Mouse (Mus musculus): Measurements from ENCODE around the gene Cpeb3.
A peak's percentile ranks its signal among the peaks of the same experiment; 100 is the strongest.
"Not testable (repeated sequence)": the region's sequence is repeated elsewhere in the genome, so short reads cannot be mapped to it uniquely, and the experiment has no call there.

Gene Cpeb3

GRCm38 (mm10) chr19:37088043-37088748 lies 120.2 kb downstream of the Cpeb3 start:
- no peak for DNase-seq (ENCODE audit: low spot score in 2 of 2)

DNA sequence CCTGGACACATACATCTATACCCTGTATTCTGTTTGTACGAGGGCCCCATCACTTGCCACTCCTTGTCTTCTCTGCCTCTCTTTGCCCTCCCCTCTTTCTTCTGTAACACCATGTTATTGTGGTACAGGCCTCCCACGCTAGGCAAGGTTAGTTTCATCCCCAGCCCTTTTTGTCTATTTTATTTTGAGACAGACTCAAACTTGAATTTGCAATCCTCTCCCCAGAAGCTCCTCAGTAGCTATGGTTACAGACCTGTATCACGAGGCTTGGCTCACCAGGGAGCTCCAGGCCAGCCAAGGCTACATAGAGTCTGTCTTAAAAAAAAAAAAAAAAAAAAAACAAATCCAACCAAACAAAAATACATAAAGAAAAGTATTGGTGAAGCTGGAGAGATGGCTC lies 123.9 kb downstream of the Cpeb3 start:
- no peak for DNase-seq (ENCODE audit: low spot score in 2 of 2)

GRCm38 (mm10) chr19:37081467-37081866 lies 126.9 kb downstream of the Cpeb3 start:
- no peak for DNase-seq (ENCODE audit: low spot score in 2 of 2)

DNA sequence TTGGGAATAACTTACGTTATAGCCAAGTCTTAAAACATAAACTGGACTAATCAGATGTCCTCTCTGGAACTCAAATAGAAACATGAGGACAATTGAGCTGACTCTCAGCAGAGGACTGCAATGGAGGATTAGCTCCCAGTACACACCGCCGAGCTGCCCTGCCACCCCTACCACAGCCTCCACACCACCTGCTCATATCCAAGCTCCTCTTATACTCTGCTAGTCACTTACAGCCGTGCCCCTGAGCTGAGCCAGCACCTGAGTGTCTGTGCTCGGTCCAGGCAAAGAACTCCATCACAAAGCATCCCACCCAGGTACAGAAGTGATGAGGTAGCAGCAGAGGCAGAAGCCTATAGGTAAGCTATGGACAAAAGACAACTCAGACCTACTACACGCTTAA lies 129.2 kb downstream of the Cpeb3 start:
- no peak for DNase-seq (ENCODE audit: low spot score in 2 of 2)

DNA sequence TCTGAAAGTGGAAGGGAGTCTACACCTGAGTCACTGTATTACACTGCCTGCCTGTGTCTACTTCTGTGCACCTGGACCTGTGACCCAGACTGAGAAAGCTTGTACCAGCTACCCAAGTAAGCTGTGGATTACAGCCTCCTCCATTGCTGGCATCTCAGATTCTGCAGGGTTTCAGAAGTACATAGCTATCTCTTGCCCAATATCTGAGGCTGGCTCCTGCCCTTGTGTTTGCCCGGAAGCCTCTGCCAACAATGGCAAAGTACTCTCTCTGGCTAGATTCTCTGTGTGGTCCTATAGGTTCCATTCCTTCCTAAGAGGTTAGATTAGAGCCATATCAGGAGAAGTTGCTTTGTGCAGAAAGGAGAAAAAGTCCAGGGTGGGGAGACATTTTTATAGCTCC lies 129.8 kb downstream of the Cpeb3 start:
- no peak for DNase-seq (ENCODE audit: low spot score in 2 of 2)

- DNase-seq (ENCODE audit: low spot score in 2 of 2) = peak; percentile 55 to 65
Measured at GRCm38 (mm10) chr19:37078064-37078463, 130.3 kb downstream of the Cpeb3 start.

DNA sequence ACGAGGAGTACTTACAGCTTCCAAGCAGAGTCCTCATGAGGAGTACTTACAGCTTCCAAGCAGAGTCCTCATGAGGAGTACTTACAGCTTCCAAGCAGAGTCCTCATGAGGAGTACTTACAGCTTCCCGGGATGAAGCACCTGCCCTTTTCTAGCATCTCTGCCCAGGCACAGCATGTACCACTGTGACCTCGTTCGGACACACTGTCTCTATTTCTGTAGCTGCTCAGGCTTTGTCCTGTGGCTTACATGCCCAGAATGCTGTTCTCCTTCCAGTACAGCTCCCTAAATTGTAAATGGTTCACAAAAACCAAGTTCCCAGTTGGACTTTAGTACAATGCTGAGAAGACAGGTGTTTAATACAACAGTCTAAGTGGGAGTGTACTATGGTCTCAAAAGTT lies 131.1 kb downstream of the Cpeb3 start:
- DNase-seq (ENCODE audit: low spot score in 2 of 2) = not testable (repeated sequence)

DNA sequence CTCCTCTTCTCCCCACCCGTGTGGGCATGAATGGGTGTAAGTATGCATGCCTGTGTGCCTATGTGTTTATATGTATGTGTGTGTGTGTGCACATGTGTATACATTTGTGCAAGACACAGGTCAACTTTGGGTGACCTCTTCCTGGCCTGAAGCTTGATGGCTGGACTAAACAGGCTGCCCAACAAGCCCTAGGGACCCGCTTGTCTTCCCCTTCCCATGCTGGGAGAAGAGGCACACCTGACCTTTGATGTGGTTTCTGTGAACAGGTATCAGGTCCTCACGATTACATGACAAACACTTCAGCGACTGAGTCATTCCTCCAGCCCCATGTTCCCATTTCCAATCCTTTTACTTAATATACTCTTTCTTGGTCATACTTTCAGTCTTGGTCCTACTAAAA lies 131.8 kb downstream of the Cpeb3 start:
- no peak for DNase-seq (ENCODE audit: low spot score in 2 of 2)

- no peak for DNase-seq (ENCODE audit: low spot score in 2 of 2)
Measured at GRCm38 (mm10) chr19:37076116-37076515, 132.3 kb downstream of the Cpeb3 start.

DNA sequence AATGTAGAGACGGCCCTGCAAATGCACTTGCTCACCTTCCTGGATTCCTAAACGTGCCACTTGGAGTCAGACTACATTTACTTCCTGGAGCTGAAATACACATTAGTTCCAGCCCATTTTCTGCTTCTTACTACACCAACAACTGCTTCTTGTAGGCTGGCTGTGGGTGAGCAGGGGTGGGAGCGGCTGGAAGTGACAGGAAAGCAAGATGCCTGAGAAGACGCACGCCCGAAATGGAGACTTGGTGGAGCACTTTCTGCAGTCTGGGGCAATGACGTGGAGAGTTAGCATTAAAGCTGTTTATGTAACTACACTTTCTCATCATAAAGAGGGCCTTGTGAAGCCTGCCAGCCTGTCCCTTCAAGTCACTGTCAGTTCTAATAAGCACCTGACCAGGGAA lies 132.7 kb downstream of the Cpeb3 start:
- DNase-seq (ENCODE audit: low spot score in 2 of 2) = peak in 1 of 2 experiments; percentile 68

- DNase-seq (ENCODE audit: low spot score in 2 of 2) = no peak
Measured at GRCm38 (mm10) chr19:37074726-37075125, 133.7 kb downstream of the Cpeb3 start.

GRCm38 (mm10) chr19:37074276-37074675 lies 134.1 kb downstream of the Cpeb3 start:
- DNase-seq (ENCODE audit: low spot score in 2 of 2) = no peak

- DNase-seq (ENCODE audit: low spot score in 2 of 2) = no peak
Measured at GRCm38 (mm10) chr19:37072871-37073629, 135.4 kb downstream of the Cpeb3 start.

DNA sequence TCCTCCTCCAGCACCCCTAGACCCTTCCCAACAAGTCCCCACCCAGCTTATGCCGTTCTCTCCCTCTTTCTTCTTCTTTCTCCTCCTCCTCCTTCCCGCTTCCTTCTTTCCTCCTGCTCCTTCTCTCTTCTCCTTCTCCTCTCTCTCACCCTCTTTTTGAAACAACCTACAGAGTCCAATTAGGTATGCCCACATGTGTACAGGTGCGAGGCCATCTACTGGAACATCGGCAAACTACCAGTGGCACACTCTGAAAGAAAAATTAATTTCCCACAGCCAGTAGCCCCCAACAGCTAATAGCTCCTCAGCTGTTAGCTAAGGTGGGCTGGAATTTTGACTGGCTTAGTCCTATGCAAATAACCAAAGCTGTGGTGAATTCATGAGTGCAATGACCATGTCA lies 139.2 kb downstream of the Cpeb3 start:
- no peak for DNase-seq (ENCODE audit: low spot score in 2 of 2)

DNA sequence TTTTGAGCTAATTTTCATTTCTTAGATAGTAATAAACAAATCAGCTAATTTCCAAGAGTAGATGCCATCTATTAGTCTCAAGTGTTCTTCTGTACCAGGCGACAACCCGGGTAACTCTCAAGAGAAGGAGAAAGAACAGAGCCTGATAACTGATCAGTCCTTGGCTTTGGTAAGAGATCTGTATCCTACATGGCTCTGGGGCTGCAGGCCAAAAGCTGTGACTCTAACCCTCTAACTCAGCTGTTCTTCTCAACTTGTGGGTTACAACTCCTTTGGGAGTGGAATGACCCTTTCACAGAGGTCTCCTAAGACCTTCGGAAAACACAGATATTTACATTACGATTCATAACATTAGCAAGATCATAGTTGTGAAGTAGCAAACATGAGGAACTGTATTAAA lies 148.3 kb downstream of the Cpeb3 start:
- DNase-seq (ENCODE audit: low spot score in 2 of 2) = no peak

DNA sequence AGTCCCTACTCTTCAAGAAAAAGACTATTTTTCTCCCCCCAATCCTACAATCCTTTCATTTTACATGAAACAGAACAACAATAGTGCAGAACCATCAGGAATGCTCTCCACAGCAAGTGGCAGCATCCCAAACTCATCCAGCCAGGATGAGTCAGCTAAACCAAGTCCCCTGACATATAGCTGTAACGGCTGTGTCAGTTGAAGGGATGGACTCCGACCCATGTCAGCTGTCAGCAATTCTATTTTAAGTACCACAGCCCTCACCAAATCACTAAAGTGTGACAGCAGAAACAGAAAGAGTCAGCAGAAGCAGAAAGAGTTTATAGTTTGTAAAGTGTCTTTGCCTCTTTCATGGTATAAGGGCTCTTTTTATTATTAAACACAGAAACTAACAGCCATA lies 148.8 kb downstream of the Cpeb3 start:
- no peak for DNase-seq (ENCODE audit: low spot score in 2 of 2)

DNA sequence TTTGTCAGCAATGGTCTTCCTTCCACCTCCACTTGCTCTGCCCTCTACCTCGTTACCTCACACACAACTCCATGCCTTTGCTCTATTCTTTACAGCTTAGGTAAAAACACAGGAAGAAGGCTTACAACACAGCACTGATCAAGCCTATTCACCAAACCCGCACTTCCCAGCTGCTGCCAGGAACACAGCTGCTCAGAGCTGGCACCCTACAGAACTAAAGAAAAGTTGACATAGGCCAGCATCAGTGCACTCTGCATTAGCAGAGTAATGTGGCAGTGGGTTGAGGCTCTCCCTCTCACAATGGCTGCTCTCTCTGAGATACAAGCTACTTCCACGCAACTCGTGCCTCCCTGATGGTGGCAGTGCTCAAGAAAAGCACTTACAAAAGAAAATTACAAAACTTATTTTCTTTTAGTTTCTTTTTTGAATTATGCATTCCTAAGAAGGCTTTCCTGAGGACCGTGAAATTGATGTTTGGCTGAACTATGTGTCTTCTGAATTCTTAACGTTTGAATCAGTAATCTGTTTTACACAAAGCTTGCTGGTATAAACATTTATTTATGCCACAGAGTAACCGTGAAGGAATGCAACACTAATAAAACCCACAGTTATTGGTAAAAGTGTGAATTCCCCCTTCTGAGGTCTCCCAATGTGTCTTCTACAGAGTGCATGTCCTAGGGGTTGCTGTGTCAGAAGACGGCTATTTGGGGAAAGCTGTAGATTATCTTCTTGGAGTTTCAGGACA lies 151.1 kb downstream of the Cpeb3 start:
- DNase-seq (ENCODE audit: low spot score in 2 of 2) = no peak

- peak in 1 of 2 experiments; percentile 50 for DNase-seq (ENCODE audit: low spot score in 2 of 2)
Measured at GRCm38 (mm10) chr19:37055976-37056556, 152.3 kb downstream of the Cpeb3 start.

DNA sequence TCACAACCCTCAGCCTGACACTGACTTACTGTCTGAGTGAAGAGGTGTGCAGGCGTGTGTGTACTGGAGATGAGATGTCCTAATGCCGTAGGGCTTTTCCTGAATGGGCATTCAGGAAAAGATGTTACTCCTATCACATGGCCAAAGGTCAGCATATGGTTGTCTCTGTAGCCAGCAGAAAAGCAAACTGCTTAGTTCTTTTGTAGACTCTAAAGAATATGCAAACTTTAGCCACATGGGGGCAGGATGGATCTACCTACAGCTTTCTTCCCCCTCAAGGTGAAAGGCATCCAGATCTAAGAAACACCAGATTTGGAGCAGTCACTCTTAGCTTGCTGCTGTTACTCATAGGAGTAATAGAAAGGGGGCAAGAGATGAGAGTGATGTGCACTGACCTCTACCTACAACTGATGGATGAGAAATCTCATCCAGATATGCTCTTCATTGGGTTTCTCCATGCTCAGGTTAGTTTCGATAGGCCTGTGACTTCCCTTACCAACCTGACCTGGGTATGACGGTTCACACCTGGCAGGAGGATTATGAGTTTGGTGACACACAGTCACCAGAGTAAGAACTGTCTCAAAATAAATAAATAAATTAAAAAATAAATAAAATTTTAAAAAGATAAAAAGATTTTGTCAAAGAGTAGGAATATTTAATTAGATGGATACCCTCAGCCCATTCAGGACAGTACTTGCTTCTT lies 157.6 kb downstream of the Cpeb3 start:
- DNase-seq (ENCODE audit: low spot score in 2 of 2) = peak in 1 of 2 experiments; percentile 73

- no peak for DNase-seq (ENCODE audit: low spot score in 2 of 2)
Measured at GRCm38 (mm10) chr19:37048507-37048906, 159.9 kb downstream of the Cpeb3 start.

- no peak for DNase-seq (ENCODE audit: low spot score in 2 of 2)
Measured at GRCm38 (mm10) chr19:37044431-37044830, 164.0 kb downstream of the Cpeb3 start.

DNA sequence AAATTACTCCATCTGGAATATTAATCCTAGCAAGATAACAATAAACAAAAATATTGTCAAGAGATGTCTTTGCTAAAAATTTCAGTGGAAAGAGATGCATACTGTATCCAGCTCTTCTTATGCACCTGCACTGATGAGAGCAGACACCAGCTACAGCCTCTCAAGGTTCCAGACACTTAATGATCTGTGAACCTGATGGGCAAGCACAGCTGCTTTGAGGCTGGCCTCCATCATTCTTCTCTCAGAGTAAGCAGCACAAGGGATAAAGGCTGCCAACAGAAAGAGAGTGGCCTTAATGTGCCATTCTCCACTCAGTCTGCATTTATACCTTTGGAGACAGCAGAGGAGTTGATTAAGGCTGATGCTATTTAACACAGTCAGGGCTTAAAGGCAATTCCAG lies 167.5 kb downstream of the Cpeb3 start:
- no peak for DNase-seq (ENCODE audit: low spot score in 2 of 2)

All from left cerebral cortex, adult 9 months (tissue).